Mouse (Mus musculus): ENCODE data around the gene Mdfi.

- no peak for TF ChIP-seq GATA1 (IDR thresholded peaks at IDR 0.05; ENCODE audit: borderline replicate concordance, low read length)
- TF ChIP-seq FLI1 (IDR thresholded peaks at IDR 0.05; ENCODE audit: low read length), result no peak
These were observed 31.7 kb downstream of the Mdfi start for GRCm38 (mm10) chr17:47802806-47803205.

Measured in megakaryocyte, embryonic 14.5 days (primary cell).